Mouse (Mus musculus) cerebellum, adult 8-10 months (tissue): ENCODE measurements around the gene Ppp6r2.

Experiments used
- DNase-seq: peaks from one replicate; pipeline ENCODE4 v3.0.0; 2022

Ppp6r2 gene

DNA sequence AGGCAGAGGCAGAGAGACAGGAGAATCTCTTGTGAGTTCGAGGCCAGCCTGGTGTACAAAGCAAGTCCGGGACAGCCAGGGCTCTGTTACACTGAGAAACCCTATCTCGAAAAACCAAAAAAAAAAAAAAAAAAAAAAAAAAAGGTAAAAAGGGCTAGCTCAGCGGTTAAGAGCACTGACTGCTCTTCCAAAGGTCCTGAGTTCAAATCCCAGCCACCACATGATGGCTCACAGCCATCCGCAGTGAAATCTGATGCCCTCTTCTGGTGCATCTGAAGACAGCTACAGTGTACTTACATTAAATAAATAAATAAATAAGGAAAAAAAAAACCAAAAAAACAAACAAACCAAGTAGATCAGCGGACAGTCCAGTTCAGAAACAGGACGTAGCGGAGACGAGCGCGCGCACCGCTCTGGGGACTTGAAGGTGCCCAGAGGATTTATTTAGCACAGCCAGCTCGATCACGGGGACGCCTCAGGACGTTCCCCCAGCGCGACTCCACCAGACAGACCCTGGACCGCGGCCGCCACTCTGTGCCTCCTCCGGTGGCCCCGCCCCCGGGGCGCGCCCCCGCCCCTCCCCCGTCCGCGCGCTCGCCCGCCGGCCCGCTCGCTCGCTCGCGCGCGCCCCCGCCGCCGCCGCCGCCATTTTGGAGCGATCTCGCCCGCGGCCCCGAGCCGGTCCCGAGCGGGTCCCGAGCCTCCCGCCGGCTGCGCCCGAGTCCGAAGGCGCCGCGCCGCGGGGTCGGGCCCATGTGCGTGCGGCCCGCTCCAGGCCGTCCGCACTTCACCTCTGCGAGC, at the start of gene Ppp6r2:
Ppp6r2 (plus strand) TSS at position 639 of the 801 bp plus-strand sequence.
- peak; percentile 79 for DNase-seq

DNA sequence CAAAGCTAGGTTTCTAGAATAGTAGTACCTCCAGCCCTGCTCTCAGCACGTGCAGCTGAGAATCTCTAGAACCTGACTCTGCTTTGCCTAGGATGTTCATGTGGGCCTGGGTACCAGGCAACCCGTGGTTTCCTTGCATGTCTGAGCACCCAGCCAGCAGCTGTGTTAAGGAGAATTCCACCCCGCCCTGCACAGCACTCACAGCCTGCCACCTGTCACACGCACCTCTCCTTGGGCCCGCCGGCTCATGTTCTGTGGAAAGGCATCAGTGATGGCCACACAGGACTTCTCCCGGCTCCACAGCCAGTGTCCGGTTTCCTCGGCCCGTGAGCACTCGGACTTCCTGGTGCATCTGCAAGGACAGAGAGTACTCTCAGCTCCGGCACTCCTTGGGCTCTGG, 45.9 kb upstream of the Ppp6r2 start:
- no peak for DNase-seq

GRCm38 (mm10) chr15:89168922-89169321, 42.4 kb upstream of the Ppp6r2 start:
- peak; percentile 59 for DNase-seq

GRCm38 (mm10) chr15:89169431-89169830, 41.9 kb upstream of the Ppp6r2 start:
- DNase-seq, result peak; percentile 82

- no peak for DNase-seq
Measured at GRCm38 (mm10) chr15:89170102-89170501, 41.3 kb upstream of the Ppp6r2 start.

DNA sequence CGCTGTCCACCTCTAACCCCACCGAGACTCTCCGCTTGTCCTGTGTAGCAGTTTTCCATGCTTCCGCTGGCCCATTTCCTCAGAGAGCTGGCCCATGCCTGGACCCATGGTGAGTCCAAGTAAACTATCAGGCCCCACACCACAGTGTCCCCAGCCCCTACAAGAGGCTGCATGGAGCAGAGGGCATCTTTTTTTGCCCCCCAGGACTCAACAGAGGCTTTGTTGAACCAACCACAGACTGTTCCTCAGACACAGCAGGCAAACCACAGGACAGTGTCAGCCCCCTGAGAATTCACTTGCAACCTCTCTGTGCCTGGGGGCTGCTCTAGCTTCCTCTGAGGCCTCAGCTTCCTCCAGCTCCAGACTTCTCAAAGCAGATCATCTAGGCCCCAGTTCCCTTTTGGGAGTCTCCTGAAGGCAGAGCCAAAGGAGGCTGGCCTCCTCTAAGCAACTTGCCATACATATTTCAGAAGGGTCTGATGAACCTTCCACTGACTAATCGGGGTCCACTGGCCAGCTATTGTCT, 39.8 kb upstream of the Ppp6r2 start:
- DNase-seq, result no peak

DNA sequence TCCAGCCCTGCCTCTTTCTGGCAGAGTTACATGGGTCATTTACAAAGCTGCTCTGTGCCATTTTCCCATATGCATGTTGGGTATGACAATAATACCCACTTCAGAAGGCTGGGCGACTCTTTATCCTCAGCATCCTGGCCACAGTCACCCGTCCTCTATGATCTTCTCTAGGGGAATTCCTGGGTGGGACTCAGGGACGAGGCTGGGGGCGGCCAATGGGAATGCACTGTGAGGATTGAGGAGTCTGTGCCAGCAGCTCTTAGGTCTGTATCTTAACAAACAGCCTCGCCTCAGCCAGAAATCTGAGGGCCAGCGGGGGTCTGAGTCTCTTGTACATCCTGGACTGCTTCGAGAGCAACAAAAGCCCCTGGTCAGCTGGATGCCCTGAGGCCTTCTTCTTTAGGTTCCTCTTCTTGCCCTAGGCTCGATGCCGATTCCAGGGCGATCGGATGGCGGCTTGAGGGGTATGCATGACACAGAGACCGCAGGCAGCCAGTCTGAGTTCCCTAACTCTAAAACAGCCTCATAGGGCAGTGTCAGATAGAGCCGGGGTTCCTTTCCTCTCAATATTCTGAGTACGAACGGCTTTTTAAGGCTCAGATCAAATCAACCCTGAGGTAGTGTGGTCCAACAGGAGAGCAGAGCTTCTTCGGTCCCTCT, 38.9 kb upstream of the Ppp6r2 start:
- DNase-seq, result no peak

DNA sequence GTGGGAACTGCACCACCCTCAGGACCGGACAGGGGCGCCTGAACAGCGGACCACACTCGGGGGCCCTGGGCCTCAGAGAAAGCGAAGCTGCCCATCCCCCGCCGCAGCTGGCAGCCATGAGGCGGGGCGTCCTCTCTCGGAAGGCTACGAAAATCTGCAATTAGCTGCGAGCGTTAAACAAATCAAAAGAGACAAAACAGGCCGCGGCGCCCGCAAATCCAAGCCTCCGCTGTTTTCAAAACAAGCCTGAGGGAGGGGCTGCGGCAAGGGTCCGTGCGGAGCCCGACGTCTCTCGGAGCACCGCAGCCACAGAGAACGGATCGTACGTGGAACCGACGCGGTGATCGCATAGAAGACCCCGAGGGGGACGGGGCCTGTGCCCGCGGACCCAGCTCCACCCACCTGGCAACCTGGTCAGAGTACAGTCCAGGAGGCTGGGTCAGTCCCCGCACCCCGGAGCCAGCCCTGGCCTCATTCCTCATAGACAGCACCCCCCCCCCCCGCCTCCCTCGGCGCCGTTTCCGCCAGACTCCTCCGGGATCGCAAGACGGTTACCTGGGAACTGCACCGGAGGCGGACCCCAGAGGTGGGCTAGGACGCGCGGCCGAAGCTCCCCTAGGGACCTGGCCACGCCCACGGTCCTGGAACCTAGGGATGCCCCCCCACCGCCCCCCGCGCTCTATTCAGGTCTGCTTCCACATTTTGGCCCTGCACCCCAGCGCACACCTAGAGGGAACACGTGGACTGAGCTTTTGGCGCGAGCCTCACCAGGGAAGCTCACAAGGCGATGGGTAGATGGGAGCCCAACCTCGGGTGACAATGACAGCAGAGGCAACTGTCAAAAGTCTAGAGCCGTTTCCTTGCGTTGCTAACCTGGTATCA, 38.1 kb upstream of the Ppp6r2 start:
- no peak for DNase-seq

DNA sequence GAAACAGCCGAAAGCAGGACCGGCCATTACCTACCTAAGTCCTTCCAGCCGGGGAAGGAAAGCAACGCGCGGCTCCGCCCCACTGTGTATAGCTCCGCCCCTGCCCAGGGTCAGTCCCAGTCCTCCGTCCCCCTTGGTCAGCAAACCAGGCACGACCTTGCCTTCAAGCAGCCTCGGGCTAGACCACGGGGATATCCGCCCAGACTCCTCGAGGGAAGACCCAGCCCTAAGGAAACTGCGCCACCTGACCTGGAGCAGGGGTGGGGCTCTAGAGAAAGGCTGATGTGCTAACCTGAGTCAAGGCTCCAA, 37.5 kb upstream of the Ppp6r2 start:
- peak; percentile 78 for DNase-seq

- no peak for DNase-seq
Measured at GRCm38 (mm10) chr15:89174889-89175339, 36.4 kb upstream of the Ppp6r2 start.

DNA sequence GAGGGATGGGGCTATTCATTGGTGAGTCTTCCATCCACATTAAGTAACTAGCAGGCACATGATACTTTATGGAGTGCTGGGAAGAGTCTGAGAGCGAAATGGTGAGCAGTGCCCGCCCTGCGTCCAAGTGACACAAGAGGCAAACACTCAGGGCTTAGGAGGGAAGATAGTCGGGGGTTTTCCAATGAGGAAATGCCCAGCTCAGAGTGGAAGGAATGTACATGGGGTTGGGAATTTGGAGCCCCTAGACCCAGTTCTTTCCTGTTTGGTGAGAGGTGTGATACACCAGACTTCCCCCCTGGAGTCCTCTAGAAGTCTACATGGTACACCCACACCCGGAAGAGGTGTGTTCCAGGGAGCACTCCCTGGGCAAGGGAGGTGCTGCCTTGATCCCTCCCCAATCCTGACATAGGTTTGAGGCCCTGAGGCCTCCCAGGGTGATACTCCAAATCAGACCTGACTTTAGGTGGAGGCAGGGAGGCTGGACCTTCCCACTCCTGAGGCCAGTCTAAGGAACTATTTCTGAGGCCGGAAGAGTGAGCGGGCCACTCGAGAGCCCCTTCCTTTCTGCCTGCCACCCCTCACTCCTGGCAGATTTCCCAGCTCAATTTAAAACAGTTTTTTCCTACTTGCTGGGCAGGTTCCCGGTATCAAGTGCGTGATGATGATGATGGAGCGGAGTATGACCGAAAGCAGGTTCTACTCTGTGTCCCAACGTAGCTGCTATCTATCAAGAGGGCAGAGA, 35.8 kb upstream of the Ppp6r2 start:
- DNase-seq, result no peak

- peak; percentile 82 for DNase-seq
Measured at GRCm38 (mm10) chr15:89177121-89177520, 34.2 kb upstream of the Ppp6r2 start.

- DNase-seq, result no peak
Measured at GRCm38 (mm10) chr15:89177576-89178259, 33.6 kb upstream of the Ppp6r2 start.

DNA sequence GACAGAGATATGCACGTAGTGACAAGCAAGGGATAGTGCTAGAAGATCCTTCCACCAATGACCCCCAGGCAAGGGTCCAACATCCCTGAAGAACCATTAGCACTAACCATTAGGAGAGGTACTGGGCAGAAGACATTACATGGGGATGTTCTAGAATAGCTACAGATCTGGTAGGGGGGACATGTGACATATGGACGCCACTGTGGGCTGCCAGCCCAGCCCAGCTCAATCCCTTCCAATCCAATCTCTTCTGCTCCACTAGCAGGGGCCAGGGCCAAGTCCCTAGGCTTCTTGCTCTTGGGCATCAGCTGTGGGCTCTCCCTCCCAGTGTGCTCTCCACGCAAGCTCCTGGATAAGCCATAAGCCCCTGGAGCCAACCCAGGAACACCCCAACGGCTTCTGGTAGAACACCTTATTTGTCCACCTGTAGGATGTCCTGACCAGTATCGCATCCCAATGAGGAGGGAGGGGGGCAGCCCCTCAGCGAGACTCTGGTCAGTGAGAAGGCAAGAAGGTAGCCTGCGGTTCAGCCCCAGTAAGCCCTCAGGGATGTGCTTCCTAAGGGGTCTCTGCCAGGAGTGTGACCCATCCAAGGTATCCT, 33.0 kb upstream of the Ppp6r2 start:
- DNase-seq, result peak; percentile 86

DNA sequence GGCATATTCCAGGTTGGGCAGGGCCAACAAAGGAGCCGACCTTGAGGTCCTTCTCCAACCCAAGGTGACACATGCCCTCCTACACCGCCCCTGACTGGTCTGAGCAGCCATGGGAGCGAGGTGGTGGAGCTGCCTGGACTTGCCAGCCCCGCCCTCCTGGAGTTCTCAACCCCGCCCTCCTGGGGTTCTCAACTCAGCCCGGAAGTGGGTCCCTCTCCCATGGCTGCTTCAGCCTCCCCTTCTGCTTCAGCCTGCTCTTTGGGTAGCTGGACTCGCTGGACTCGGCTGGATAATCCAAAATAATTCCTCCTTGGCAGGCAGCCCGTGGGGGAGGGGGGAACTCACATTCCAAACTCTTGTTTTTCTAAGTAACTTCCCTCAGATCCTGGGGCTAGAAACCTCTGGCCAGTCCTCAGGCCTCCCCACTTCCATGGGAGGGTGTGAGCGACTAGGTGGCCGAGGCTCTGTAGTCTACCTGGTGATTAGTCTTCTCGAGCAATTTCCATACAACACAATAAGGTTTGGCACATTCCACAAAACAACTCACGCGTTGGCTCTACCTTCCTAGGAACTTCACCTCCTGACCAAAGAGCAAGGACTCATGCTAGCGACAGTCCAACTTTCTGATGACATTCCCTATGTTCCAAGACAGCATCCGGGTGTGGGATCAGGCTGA, 32.3 kb upstream of the Ppp6r2 start:
- peak; percentile 74 for DNase-seq

DNA sequence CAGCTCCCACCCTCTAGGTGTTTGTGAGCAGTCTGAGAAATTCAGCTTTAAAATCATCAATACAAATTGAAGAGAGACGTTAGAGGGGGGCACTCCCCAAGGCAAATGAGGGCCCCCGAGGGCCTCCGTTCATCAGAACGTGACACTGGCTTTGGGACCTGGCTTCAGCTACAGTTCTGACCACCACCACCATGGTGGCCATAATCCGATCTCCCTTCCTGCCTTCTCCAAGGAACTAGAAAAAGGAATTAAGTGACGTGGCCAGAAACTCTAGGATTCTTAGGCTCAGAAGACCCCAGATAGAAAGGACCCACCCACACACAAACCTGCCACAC, 31.8 kb upstream of the Ppp6r2 start:
- no peak for DNase-seq

GRCm38 (mm10) chr15:89180081-89180541, 31.2 kb upstream of the Ppp6r2 start:
- no peak for DNase-seq

GRCm38 (mm10) chr15:89180571-89181229, 30.7 kb upstream of the Ppp6r2 start, which contains the start of gene Plxnb2:
Gene Plxnb2 (minus strand): TSS chr15:89180788.
- DNase-seq, result peak; percentile 74

- DNase-seq, result no peak
Measured at GRCm38 (mm10) chr15:89181561-89182270, 29.6 kb upstream of the Ppp6r2 start.
